Mouse (Mus musculus) G1E (cell line): Measurements from ENCODE around the gene Lifr.

ENCODE experiments used
- CTCF ChIP-seq: IDR thresholded peaks from 2 replicates; pipeline ENCODE4 v1.5.1; 2012; ENCODE audit warnings: low read depth, low read length, inconsistent platforms, mixed read lengths
- GATA1 ChIP-seq: IDR thresholded peaks from 2 replicates; pipeline ENCODE4 v1.6.1; 2012; ENCODE audit warnings: borderline replicate concordance, low read length, inconsistent platforms, mixed read lengths
- GATA2 ChIP-seq: IDR thresholded peaks from 2 replicates; pipeline ENCODE4 v1.6.1; 2012; ENCODE audit warnings: low read depth, low read length, inconsistent platforms, borderline replicate concordance
- POLR2AphosphoS5 ChIP-seq: IDR thresholded peaks from 2 replicates; pipeline ENCODE4 v1.6.1; 2012; ENCODE audit warnings: low read depth, low read length, inconsistent platforms; ENCODE audit not compliant: insufficient replicate concordance

GRCm38 (mm10) chr15:7240950-7241349 is 150.5 kb downstream of the Lifr start:
- TF ChIP-seq CTCF (no peak), GATA1 (no peak), GATA2 (no peak), POLR2AphosphoS5 (no peak)
